Mouse (Mus musculus) thymus, adult 2 months (tissue): Measurements from ENCODE around the gene Utrn. TPM values are rescaled to one million over a fixed set of nuclear protein-coding genes. Genes with fewer than 3 reads are reported as not detected.
"Not testable (repeated sequence)": the region's sequence is repeated elsewhere in the genome, so short reads cannot be mapped to it uniquely, and the experiment has no call there.

Experiments
- DNase-seq: peaks from one replicate; pipeline ENCODE4 v3.0.0; 2021
- H3K27ac ChIP-seq: fragments of 200-500 bp; 2 replicates; pipeline ENCODE4 v1.5.1; 2012; ENCODE audit warnings: low read length, control low read depth; ENCODE audit not compliant: control insufficient read depth, insufficient read depth
- H3K27me3 ChIP-seq: fragments of 200-500 bp; 2 replicates; pipeline ENCODE4 v1.6.1; 2012; ENCODE audit warnings: mild to moderate bottlenecking, low read length, moderate library complexity, mixed read lengths; ENCODE audit not compliant: control insufficient read depth, insufficient read depth
- H3K36me3 ChIP-seq: fragments of 200-500 bp; 2 replicates; pipeline ENCODE4 v1.6.1; 2012; ENCODE audit warnings: mild to moderate bottlenecking, low read length, moderate library complexity; ENCODE audit not compliant: control insufficient read depth, insufficient read depth
- H3K4me1 ChIP-seq: fragments of 200-500 bp; replicated peaks from 2 replicates; pipeline ENCODE4 v1.6.1; 2012; ENCODE audit warnings: low read length; ENCODE audit not compliant: control insufficient read depth, insufficient read depth
- H3K4me3 ChIP-seq: fragments of 200-500 bp; 2 replicates; pipeline ENCODE4 v1.5.1; 2012; ENCODE audit warnings: mild to moderate bottlenecking, low read length, control low read depth, moderate library complexity; ENCODE audit not compliant: control insufficient read depth, insufficient read depth
- CTCF ChIP-seq: fragments of 200-500 bp; IDR thresholded peaks from 2 replicates; pipeline ENCODE4 v1.5.1; 2012; ENCODE audit warnings: mild to moderate bottlenecking, control low read depth, low read length, moderate library complexity, borderline replicate concordance; ENCODE audit not compliant: control insufficient read depth, poor library complexity, insufficient read depth; ENCODE audit errors: extremely low read depth
- POLR2A ChIP-seq: fragments of 200-500 bp; IDR thresholded peaks from 2 replicates; pipeline ENCODE4 v1.6.1; 2012; ENCODE audit warnings: mild to moderate bottlenecking, low read length, control low read depth, moderate library complexity; ENCODE audit not compliant: control insufficient read depth, poor library complexity, insufficient read depth; ENCODE audit errors: extremely low read depth
- WGBS: fragments of 180-500 bp; shearing (Covaris S2); methylation state at CpG from one replicate; pipeline ENCODE4 v1.1.7; 2018; 5-methylcytosine and 5-hydroxymethylcytosine counted together
- polyA plus RNA-seq: library from polyadenylated mRNA; depleted of rRNA; stranded (reverse); fragments of >200 nt; gene quantifications from 2 replicates; pipeline ENCODE4 v1.2.3, GENCODE M21; 2012

The Utrn gene
- polyA plus RNA-seq, 1 experiment, result 30.3 TPM

DNA sequence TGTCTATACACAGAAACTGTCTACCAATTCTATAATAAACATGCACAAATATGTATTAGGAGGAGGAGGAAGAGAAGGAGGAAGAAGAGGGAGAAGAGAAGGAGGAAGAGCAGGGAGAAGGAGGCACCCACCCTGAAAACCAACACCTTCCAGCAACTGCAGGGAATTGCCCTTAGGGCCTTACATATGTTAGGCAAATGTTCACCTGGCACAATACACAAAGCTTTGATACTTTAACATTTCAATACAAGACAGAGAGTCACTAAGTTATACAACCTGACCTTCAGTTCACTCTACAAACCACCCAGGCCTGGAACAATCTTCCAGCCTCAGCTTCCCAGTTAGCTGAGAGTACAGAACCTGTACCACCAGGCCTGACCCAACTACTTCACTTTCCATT is 260.5 kb downstream of the Utrn start:
- no peak overlapping the region for H3K4me3 ChIP-seq
- DNase-seq, result no peak
- no peak for TF ChIP-seq POLR2A
- no peak for TF ChIP-seq CTCF
- H3K4me1 ChIP-seq, result no peaks in the 10 kb centered on the region
- no peaks in the 10 kb centered on the region for H3K27me3 ChIP-seq
- no peaks in the 10 kb centered on the region for H3K36me3 ChIP-seq
- H3K27ac ChIP-seq, result no peak overlapping the region

DNA sequence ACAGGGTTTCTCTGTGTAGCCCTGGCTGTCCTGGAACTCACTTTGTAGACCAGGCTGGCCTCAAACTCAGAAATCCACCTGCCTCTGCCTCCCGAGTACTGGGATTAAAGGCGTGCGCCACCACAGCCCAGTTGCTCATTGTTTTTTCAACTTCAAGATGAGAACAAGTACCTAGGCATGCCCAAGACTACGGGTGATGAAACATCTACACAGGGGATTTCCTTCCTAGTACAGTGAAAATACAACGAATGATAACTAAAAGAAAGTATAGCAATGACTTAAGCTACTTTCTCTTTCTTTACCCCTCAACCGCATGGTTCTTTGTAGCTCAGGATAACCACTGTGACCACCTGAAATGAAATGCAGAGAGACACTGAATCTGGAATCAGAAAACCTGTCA is 262.0 kb downstream of the Utrn start:
- H3K4me3 ChIP-seq, DNase-seq, H3K27ac ChIP-seq, H3K36me3 ChIP-seq, H3K27me3 ChIP-seq, H3K4me1 ChIP-seq: not testable (repeated sequence)
- WGBS, result 58% methylated on average over 6 of the region's 6 CpGs

DNA sequence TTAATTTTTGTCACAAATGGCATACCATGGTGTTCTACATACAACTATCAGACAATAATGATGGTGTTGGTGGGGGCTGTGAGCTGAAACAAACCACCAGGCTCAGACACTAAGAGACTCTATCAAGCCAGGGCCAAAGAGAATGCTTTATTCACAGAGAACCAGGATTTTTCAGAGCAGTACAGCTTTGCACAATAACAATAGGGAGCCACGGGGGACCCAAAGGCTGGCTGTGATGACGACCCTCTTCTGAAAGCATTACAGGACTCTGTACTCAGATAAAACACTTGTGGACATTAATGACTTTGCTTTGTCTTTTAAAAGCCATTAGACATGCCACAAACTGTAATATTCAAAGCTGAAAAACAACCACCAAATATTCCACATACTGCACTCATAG is 273.8 kb downstream of the Utrn start:
- no peak for DNase-seq
- WGBS, result 94% methylated on average over 2 of the region's 2 CpGs
- Histone ChIP-seq H3K4me1 (no peaks in the 10 kb centered on the region), H3K36me3 (no peaks in the 10 kb centered on the region), H3K27me3 (no peaks in the 10 kb centered on the region), H3K27ac (no peak overlapping the region), H3K4me3 (no peak overlapping the region)
- TF ChIP-seq POLR2A (no peak), CTCF (no peak)

DNA sequence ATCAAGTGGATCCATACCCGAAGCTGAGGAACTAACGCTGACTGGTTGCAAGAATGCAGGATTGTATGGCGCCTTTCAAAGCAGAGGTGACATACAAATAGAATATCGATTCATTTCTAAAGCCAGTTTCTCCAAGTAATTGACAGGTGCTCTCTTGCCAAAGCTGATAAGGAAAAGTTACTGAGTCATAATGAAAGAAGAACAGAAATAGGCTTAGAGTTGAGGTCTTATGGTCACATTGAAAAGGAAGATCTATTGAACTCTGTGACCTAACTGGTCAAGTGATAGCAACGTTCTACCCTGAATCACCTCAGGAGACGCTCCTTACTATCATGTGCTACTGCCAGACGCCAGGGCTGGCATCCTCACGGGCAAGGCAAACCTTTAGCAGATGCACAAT is 274.2 kb downstream of the Utrn start:
- no peaks in the 10 kb centered on the region for H3K27me3 ChIP-seq
- WGBS, result 95% methylated on average over 8 of the region's 8 CpGs

DNA sequence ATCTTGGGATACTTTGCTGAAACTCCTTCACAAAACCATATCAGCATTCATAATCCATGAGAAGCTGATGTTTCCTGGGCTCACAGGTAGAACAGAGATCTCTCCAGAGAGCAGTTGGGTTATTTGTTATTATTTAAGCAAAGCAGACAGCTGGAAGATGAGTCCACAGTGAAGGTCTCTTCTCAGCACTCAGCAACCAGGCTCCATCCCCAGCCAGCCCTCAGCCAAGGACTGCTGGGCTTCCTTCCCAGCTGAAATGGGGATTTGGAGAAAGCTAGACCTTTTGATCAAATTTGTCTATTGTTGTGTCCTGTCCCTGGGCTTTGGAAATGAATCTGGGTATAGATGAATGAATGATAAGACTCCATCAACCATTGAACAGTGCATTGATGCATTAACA is 276.1 kb downstream of the Utrn start:
- Histone ChIP-seq H3K27me3 (no peaks in the 10 kb centered on the region), H3K4me3 (no peak overlapping the region), H3K36me3 (no peaks in the 10 kb centered on the region; the same call in 1 of the 2 replicates), H3K27ac (no peak overlapping the region), H3K4me1 (no peaks in the 10 kb centered on the region)
- no peak for TF ChIP-seq POLR2A
- TF ChIP-seq CTCF, result no peak
- DNase-seq, result no peak

More for the DNA sequence above, 274.2 kb downstream of the Utrn start:
- TF ChIP-seq CTCF (no peak), POLR2A (no peak)
- Histone ChIP-seq H3K36me3 (no peaks in the 10 kb centered on the region), H3K4me3 (no peak overlapping the region), H3K4me1 (no peaks in the 10 kb centered on the region), H3K27ac (no peak overlapping the region)
- no peak for DNase-seq

DNA sequence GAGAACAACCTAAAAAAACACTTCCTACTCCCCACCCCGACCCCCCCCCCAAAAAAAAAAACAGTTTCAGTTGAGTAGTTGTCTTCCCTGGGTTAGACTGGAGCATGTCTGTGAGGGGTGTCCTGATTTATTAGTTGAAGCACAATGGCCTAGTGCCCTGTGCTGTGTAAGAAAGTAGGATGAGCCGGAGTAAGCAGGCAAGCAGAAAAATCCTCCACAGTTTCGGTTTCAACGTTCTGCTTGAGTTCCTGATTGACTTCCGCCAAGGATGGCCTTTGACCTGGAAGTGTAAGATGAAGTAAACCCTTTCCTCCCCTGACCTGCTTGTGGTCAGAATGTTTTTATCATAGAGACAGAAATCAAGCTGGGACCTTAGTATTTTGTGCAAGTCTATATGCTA is 277.2 kb downstream of the Utrn start:
- no peak for DNase-seq

DNA sequence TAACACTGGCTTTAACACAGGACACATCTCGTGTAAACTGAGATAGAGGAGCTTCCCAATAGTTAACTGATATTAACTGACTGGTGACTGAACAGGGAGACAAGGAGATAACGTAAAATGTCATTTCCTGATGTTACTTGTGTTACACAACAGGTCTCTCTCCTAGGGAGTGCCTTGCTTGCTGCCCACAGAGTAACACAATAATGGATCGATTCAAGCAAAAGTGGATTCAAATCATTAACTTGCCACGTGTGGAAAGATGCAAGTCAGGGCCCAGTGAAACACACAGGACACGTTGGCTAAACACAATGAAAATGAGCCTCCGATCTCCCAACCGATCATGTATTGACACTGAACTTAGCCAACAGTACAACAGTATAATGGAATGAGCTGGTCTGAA is 281.1 kb downstream of the Utrn start:
- 94% methylated on average over 7 of the region's 7 CpGs for WGBS
- no peak overlapping the region for H3K4me3 ChIP-seq
- DNase-seq, result no peak
- H3K27me3 ChIP-seq, result no peaks in the 10 kb centered on the region
- no peak for TF ChIP-seq POLR2A
- no peak for TF ChIP-seq CTCF
- H3K4me1 ChIP-seq, result no peaks in the 10 kb centered on the region
- H3K27ac ChIP-seq, result no peak overlapping the region
- H3K36me3 ChIP-seq, result no peaks in the 10 kb centered on the region; the same call in 1 of the 2 replicates

More for the DNA sequence above, 277.2 kb downstream of the Utrn start:
- WGBS, result 97% methylated on average over 5 of the region's 5 CpGs
- H3K27ac ChIP-seq, result no peak overlapping the region
- TF ChIP-seq POLR2A (no peak), CTCF (no peak)
- no peaks in the 10 kb centered on the region; the same call in 1 of the 2 replicates for H3K36me3 ChIP-seq
- H3K27me3 ChIP-seq, result no peaks in the 10 kb centered on the region
- no peak overlapping the region for H3K4me3 ChIP-seq
- no peaks in the 10 kb centered on the region for H3K4me1 ChIP-seq
